10 mouse cellular contexts compared by ENCODE assay signal in genomic region chr1:107014530-107014929, GRCm38 (mm10). TPM values are rescaled to one million over a fixed set of nuclear protein-coding genes. Genes with fewer than 3 reads are reported as not detected.
DNase-seq lines count a peak whose midpoint lies in the region; ATAC-seq and TF ChIP-seq lines count a peak whose summit lies in the region.
"Had no signal": no experiment of that assay in that cellular context is flagged by ENCODE, and none has a peak within 500 bp of the region (broad histone marks: within the 10 kb centered on the region; RNA-seq: fewer than 3 reads in every experiment).

No protein-coding gene starts in this region.

- H3K9me3 ChIP-seq in lung, postnatal 0 days (ENCODE audit: low read length) = no peaks in the 10 kb centered on the region
- no peaks in the 10 kb centered on the region for H3K9me3 ChIP-seq in hindbrain, embryonic 12.5 days (replicated peaks)
- H3K9me3 ChIP-seq in midbrain, embryonic 13.5 days = no peaks in the 10 kb centered on the region
- H3K9me3 ChIP-seq: hindbrain, embryonic 15.5 days had no signal

- H3K4me3 ChIP-seq in lung, postnatal 0 days (ENCODE audit: low read depth, low read length) = no peak overlapping the region
- H3K4me3 ChIP-seq in lung, adult 2 months (replicated peaks; ENCODE audit: extremely low read depth, low read depth, low read length) = no peak overlapping the region
- no peak overlapping the region for H3K4me3 ChIP-seq in bone marrow, adult 2 months (replicated peaks; ENCODE audit: control insufficient read depth, low read depth, low read length)
- no peak overlapping the region for H3K4me3 ChIP-seq in hindbrain, embryonic 12.5 days
- no peak overlapping the region for H3K4me3 ChIP-seq in midbrain, embryonic 13.5 days (replicated peaks)
- H3K4me3 ChIP-seq: hindbrain, embryonic 15.5 days; myocyte had no signal

- no peak for ATAC-seq in lung, postnatal 0 days
- 0 out of 2 replicates have a peak, but pooled peaks have one; percentile 40 for ATAC-seq in hindbrain, embryonic 12.5 days (ENCODE audit: low FRiP score)
- 0 out of 2 replicates have a peak, but pooled peaks have one; percentile 20 for ATAC-seq in midbrain, embryonic 13.5 days
- ATAC-seq in monocyte, adult 5-6 weeks (replicated peaks; ENCODE audit: insufficient number of reproducible peaks, low FRiP score, low TSS enrichment, poor library complexity, severe bottlenecking) = no peak

- no peak overlapping the region for H3K4me2 ChIP-seq in lung, postnatal 0 days (replicated peaks; ENCODE audit: low read depth, low read length)
- H3K4me2 ChIP-seq in hindbrain, embryonic 12.5 days (replicated peaks) = no peak overlapping the region
- no peak overlapping the region for H3K4me2 ChIP-seq in midbrain, embryonic 13.5 days (replicated peaks)
- H3K4me2 ChIP-seq: hindbrain, embryonic 15.5 days had no signal

- no peak overlapping the region for H3K27ac ChIP-seq in lung, postnatal 0 days (ENCODE audit: low read length)
- H3K27ac ChIP-seq in bone marrow, adult 2 months (ENCODE audit: control insufficient read depth, insufficient read depth, low read depth, low read length, poor library complexity) = no peak overlapping the region
- H3K27ac ChIP-seq in hindbrain, embryonic 12.5 days = no peak overlapping the region
- H3K27ac ChIP-seq in midbrain, embryonic 13.5 days = no peak overlapping the region
- H3K27ac ChIP-seq: hindbrain, embryonic 15.5 days had no signal

- H3K9ac ChIP-seq in lung, postnatal 0 days (replicated peaks; ENCODE audit: low read depth) = no peak overlapping the region
- no peak overlapping the region for H3K9ac ChIP-seq in hindbrain, embryonic 12.5 days
- H3K9ac ChIP-seq in midbrain, embryonic 13.5 days (replicated peaks) = no peak overlapping the region
- H3K9ac ChIP-seq: hindbrain, embryonic 15.5 days had no signal

- 53% methylated on average over 2 of the region's 2 CpGs for WGBS in lung, postnatal 0 days
- WGBS in lung, adult 2 months = 44% methylated on average over 2 of the region's 2 CpGs
- 40% methylated on average over 2 of the region's 2 CpGs for WGBS in bone marrow, adult 2 months
- 33% methylated on average over 2 of the region's 2 CpGs for WGBS in hindbrain, embryonic 12.5 days
- 53% methylated on average over 2 of the region's 2 CpGs for WGBS in midbrain, embryonic 13.5 days

- peak; percentile 12 to 33 for DNase-seq in cerebellum, postnatal 25 days
- no peak for DNase-seq in cerebellum, adult 9-11 months
- DNase-seq in lung, postnatal 0 days (ENCODE audit: low spot score) = peak; percentile 10
- no peak for DNase-seq in lung, adult 2 months

- peak; percentile 60 for TF ChIP-seq CTCF in lung, postnatal 0 days (IDR thresholded peaks at IDR 0.05)
- no peak for TF ChIP-seq CTCF in lung, adult 2 months (IDR thresholded peaks at IDR 0.05; ENCODE audit: insufficient read depth, low read length)
- TF ChIP-seq CTCF in bone marrow, adult 2 months (IDR thresholded peaks at IDR 0.05; ENCODE audit: control insufficient read depth, insufficient read depth, low read length) = peak; percentile 21; the same call in 1 of the 2 replicates

- H3K4me1 ChIP-seq in lung, postnatal 0 days (ENCODE audit: insufficient read depth, low read depth, low read length) = no peaks in the 10 kb centered on the region
- no peaks in the 10 kb centered on the region for H3K4me1 ChIP-seq in lung, adult 2 months (ENCODE audit: control insufficient read depth, insufficient read depth, low read length)
- H3K4me1 ChIP-seq in bone marrow, adult 2 months (ENCODE audit: control insufficient read depth, insufficient read depth, low read length) = no peaks in the 10 kb centered on the region
- H3K4me1 ChIP-seq in hindbrain, embryonic 12.5 days = no peaks in the 10 kb centered on the region
- H3K4me1 ChIP-seq in midbrain, embryonic 13.5 days (replicated peaks) = no peaks in the 10 kb centered on the region
- H3K4me1 ChIP-seq: hindbrain, embryonic 15.5 days had no signal

- H3K36me3 ChIP-seq in lung, postnatal 0 days (ENCODE audit: insufficient read depth, low read length) = no peaks in the 10 kb centered on the region
- H3K36me3 ChIP-seq in hindbrain, embryonic 12.5 days = no peaks in the 10 kb centered on the region
- H3K36me3 ChIP-seq in midbrain, embryonic 13.5 days = no peaks in the 10 kb centered on the region
- H3K36me3 ChIP-seq: hindbrain, embryonic 15.5 days had no signal

- H3K27me3 ChIP-seq in lung, postnatal 0 days (replicated peaks; ENCODE audit: insufficient read depth, low read length) = no peaks in the 10 kb centered on the region
- no peaks in the 10 kb centered on the region for H3K27me3 ChIP-seq in hindbrain, embryonic 12.5 days
- H3K27me3 ChIP-seq in midbrain, embryonic 13.5 days = no peaks in the 10 kb centered on the region
- H3K27me3 ChIP-seq: hindbrain, embryonic 15.5 days had no signal

- TF ChIP-seq POLR2A in lung, adult 2 months (IDR thresholded peaks at IDR 0.05; ENCODE audit: borderline replicate concordance, extremely low read depth, low read depth, low read length) = no peak
- no peak for TF ChIP-seq POLR2A in bone marrow, adult 2 months (IDR thresholded peaks at IDR 0.05; ENCODE audit: borderline replicate concordance, control insufficient read depth, low read depth, low read length)

- no peak for TF ChIP-seq EP300 in lung, postnatal 0 days (IDR thresholded peaks at IDR 0.05)

RNA-seq across cellular contexts. Expression of gene Serpinb13, which starts 33.7 kb away (rescaled TPM):
- not detected in 2 replicates for polyA plus RNA-seq in lung, postnatal 0 days (2015; fragmentation: Nextera tagmentation; extraction: Ambion mirVana)
- 0.78 TPM in 1 of 2 replicates, not detected in the other for polyA plus RNA-seq in lung, adult 2 months (2012; rRNA removed)
- not detected in 2 replicates for polyA plus RNA-seq in bone marrow, adult 2 months (2011; ENCODE audit: insufficient read depth, insufficient read length, low replicate concordance, missing spikeins)
- polyA plus RNA-seq in hindbrain, embryonic 12.5 days (2016; fragmentation: Nextera tagmentation; extraction: Ambion mirVana) = not detected in 2 replicates
- not detected in 2 replicates for polyA plus RNA-seq in midbrain, embryonic 13.5 days (2015; fragmentation: Nextera tagmentation; extraction: Ambion mirVana)
- not detected in 3 replicates for total RNA-seq in monocyte, adult 5-6 weeks (2017)
- polyA plus RNA-seq: hindbrain, embryonic 15.5 days; myocyte had no signal

RNA-seq across cellular contexts. Expression of gene Serpinb3a, which starts 37.6 kb away (rescaled TPM):
- not detected in 2 replicates for polyA plus RNA-seq in lung, postnatal 0 days (2015; fragmentation: Nextera tagmentation; extraction: Ambion mirVana)
- polyA plus RNA-seq in lung, adult 2 months (2012; rRNA removed) = 28.3 TPM in 1 of 2 replicates, not detected in the other
- not detected in 2 replicates for polyA plus RNA-seq in bone marrow, adult 2 months (2011; ENCODE audit: insufficient read depth, insufficient read length, low replicate concordance, missing spikeins)
- not detected in 2 replicates for polyA plus RNA-seq in hindbrain, embryonic 12.5 days (2016; fragmentation: Nextera tagmentation; extraction: Ambion mirVana)
- polyA plus RNA-seq in midbrain, embryonic 13.5 days (2015; fragmentation: Nextera tagmentation; extraction: Ambion mirVana) = not detected in 2 replicates
- total RNA-seq in monocyte, adult 5-6 weeks (2017) = not detected in 3 replicates
- polyA plus RNA-seq: hindbrain, embryonic 15.5 days; myocyte had no signal

Comparison
In these comparisons a context has a peak if more than half of its experiments do, and no peak if none do; other contexts are left out.
1. DNase-seq: peak in cerebellum, postnatal 25 days (2 of 2) and lung, postnatal 0 days (single experiment); none in cerebellum, adult 9-11 months (single experiment) and lung, adult 2 months (single experiment).
2. ATAC-seq: peak in hindbrain, embryonic 12.5 days (single experiment) and midbrain, embryonic 13.5 days (single experiment); none in lung, postnatal 0 days (single experiment) and monocyte, adult 5-6 weeks (single experiment).